Mouse (Mus musculus): Measurements from ENCODE around the gene Olfr1423.
"Not testable (repeated sequence)": the region's sequence is repeated elsewhere in the genome, so short reads cannot be mapped to it uniquely, and the experiment has no call there.

The Olfr1423 gene

DNA sequence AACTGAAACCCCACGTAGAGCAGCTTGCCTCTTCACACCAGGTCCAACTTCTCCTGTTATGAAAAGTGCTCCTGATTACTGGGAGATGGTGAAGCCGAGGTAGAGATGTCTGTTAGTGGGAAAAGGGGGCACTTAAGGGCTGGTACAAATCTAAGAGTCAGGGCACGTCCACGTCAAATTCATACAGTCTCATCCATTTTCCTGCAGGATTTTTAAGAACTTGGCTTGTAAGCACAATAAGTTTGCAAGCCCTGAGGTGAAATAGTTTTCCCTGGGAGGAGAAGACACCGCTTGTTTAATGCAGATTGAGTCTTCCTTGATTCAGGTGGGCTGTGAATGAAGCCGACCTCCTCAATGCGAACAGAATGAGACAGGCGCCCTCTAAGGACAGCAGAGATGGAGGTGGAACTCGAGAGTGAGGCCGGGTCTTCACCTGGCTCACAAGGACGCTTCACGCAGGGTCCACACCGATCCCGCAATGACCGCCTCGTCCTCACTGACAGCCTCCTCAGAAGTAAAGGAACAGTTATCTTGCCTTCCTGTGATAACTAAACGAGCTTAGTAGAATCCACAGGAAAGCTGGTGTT lies 34.7 kb downstream of the Olfr1423 start:
- DNase-seq (ENCODE audit: low spot score): peak; percentile 18

DNA sequence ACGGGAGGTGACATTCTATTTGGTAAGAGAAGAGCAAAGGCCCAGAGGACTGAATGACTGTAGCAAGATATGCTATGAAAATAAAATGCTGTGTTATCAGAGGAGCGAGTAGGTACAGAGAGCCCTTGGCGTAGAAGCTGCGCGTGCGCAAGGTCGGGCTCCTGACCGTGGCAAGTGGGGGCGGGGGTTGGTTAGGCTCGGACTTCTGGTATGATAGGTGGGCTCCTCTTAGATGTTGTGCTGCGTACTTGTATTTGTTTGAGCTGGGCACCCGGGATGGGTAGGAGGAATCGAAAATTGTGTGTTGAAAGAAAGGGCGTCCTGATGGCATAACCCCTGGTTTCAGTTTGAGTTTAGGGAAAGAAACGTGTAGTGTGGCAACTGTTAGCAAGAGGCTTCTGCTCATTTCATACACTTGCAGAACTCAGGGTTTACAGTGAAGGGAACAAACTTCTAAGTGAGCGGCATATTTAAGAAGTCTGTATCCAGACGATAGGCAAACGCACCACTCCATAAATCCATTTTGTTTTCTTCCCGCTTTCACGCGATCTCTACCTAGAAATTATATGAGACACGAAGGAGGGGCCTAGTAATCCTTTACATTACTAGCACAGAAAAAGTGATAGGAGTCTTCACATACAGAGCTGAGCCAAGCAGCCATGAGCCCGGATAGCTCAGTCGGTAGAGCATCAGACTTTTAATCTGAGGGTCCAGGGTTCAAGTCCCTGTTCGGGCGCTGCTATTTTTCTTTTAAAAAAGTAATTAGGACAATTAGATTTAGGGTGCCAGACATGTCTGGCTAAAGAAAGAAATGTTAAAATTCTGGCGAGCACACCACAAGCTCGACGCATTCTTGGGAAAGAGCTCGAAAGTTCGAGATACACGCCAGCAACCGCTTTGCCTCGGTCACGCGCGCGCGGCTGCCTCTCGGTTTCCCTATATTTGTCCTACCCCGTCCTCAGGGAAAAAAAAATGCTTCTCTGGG lies 35.4 kb downstream of the Olfr1423 start:
- DNase-seq (ENCODE audit: low spot score): peak; percentile 90

DNA sequence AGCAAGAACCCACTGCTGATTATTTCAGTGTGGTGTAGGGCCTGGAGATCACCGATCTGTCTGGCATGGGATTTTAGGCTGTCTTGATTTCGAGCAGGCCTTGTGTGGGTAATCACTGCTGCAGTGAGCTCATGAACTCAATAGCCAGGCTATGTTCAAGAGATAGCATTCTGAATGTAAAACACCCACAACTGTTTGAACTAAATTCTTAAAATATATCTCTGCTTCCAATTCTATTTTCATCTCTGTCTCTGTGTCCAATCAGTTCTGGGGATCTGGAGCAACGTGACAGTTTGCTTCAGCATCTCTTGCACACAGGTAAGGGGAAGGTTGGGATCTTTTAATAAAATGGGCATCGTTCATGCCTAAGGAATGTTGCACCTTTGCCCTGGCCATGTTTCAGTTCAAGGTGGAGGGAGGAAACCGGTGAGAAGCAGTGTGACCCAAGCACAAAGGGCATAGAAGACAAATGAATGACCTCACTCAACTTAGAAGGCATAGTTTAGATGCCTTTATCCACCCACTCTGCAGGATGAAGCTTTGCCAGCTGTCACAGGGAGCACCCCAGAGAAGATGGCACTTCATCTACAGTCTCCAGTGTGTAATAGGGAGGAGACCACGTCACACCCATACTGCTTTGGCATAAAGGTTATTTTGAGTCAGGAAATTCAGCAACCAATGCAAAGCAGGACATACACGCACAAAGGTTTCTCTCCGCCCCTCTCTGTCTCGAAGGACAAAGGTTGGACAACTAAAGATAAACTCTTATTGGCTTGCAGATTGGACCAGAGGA lies 36.7 kb downstream of the Olfr1423 start:
- DNase-seq (ENCODE audit: low spot score): peak; percentile 24

DNA sequence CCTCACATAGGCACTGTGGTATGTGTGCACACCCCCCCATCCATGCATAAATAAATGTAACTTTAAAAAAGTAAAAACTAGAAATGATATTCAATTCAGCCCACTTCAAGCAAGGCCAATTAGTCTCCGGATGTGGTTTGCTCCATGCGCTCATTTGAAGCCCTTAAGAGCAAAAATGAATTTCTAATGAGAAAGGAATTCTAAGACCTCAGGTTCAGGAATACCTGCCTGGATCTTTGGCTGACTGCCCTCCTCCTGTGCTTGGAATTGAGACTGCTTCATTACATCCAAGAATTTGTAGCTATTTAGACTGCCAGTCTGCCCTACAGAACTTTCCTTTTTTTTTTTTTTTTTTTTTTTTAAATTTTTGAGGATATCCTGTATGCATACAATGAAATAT lies 37.5 kb downstream of the Olfr1423 start:
- DNase-seq (ENCODE audit: low spot score): no peak

DNA sequence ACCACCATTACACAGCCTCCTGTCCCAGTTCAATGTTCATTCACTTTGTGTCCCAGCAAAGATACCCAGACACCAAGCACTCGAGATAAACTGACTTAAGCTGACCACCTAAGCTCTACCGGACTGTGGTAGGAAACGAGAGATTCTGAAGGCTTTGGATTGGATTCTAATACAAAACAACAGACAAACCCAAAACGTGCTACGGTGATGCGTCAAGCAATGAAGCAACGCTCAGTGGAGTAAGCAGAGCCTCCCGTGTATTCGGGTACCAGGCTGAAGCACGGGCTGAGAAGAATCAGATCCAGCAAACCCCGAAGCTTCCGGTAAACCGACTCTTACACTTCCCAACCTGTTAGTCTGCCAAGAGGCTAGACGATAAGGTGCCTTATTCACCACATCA lies 38.3 kb downstream of the Olfr1423 start:
- DNase-seq (ENCODE audit: low spot score): no peak

DNA sequence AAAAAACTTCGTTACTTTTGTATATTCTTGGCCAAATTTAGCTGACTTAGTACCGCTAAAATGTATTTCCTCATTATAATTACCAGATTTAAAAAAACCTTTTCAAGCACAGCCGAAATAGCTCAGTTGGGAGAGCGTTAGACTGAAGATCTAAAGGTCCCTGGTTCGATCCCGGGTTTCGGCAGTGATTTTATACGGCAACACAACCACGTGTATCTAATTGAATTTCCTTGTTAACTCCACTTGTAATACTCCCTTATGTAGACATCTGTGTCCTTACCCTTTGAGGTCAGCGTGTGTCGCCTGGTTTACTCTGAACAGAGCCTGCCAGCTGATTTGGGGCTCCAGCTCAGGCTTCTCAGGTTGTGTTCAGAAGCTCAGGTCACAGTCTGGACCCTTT lies 39.0 kb downstream of the Olfr1423 start:
- DNase-seq (ENCODE audit: low spot score): peak; percentile 83

DNA sequence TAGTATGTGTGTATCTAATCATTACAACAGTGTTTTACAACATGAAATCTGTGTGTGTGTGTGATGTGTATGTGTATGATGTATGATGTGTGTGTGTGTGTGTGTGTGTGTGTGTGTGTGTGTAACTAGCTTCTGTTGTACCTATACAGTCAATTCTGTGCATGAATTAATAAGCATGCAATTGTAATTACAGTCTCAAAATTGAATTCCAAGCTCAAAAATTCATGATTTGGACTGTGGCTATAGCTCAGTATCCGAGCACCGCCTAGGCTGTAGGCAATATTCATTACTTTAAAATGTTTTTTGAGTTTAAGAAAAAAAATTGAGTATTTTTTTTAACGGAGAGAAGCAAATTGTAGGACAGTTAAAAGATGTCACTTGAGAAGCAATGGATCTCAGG lies 39.4 kb downstream of the Olfr1423 start:
- no peak for DNase-seq (ENCODE audit: low spot score)

DNA sequence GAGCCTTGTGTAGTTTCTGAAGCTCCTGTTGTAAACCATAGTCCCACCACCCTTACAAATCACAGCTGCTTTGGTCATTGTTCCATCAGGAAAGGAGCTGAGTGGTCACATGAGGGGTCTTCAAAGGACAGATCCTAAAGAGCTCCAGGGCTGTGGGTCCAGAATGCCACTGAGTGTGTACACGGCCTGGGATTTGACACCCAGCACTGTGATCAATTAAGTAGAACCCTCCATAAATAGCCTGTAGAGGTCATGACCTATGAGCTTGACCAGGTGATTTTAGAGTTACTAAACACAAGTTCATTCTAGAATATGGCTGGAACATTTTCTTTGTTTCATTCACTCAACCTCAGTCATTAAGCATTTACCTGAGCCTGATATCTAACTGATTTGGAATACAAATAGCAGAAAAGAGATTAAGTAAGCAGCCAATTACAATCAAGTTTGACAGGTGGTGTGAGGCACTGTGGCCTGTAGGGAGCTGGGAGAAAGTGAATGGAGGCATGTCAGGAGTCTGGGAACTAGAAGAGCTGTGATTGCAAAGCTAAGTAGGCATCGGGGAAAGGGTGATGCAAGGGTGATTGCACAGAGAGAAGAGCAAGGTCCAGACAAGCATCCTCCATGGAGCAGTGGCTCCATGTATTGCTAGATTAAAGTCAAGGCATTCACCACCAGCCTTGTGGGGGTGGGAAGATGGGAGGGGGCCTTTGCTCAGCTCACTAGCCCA lies 45.2 kb downstream of the Olfr1423 start:
- no peak for DNase-seq (ENCODE audit: low spot score)

DNA sequence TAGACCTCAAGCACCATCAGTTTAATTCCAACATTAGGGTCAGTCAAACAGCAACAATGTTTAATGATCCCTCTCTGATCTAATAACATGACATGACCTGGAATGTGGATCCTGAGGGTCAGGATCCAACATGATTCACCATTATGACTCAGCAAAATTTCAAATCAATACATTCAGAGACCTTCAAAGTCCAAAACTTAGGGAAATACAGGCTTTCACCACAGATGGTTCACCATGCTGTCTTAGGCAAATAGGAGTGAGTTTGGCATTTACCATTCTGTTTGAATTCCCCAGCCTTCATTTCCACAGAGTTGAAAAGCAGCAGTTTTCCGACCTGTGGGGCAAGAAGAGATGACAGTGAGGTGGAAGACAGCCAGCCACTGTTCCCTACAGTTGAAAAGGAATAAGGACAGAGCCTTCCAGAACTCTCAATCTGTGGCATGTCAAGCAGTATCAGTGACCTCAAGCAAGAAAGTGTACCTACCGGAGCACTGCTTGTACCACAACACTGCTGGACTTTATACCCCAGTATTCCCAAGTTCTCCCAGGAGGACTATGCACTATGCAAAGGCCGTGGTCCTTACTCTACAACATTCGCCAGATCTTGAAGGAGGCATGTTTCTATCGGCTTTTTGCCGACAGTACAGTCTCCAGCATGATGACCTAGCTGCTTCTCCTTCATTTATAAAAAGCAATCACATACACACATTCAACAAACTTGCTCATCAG lies 46.2 kb downstream of the Olfr1423 start:
- no peak for DNase-seq (ENCODE audit: low spot score)

DNA sequence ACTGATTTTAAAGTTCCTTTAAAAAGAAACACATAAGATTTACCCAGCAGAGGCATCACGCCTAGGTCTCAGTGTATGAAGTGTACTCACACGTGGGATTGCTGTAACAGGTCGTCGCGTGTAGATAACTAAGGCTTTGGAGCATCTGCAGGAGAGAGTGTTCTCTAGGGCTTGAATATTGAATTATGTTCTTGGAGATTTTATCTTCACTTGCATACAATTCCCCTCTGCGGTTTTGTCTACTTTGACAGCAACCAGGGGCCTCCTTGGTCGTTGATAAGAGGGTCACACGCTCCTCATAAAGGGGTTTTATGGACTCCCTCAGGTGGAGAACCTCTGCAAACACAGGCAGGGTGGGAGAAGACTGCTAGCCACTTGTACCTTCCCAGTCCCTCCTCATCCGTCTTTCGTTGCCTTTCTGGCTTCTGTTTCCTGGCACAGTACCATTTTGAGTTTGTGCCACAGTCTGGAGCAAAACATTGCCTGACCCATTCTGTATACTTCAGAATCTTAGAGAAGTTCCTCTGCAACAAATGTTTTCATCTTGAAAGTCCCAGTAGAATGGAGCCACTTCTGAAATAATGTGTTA lies 48.6 kb downstream of the Olfr1423 start:
- peak; percentile 51 for DNase-seq (ENCODE audit: low spot score)

DNA sequence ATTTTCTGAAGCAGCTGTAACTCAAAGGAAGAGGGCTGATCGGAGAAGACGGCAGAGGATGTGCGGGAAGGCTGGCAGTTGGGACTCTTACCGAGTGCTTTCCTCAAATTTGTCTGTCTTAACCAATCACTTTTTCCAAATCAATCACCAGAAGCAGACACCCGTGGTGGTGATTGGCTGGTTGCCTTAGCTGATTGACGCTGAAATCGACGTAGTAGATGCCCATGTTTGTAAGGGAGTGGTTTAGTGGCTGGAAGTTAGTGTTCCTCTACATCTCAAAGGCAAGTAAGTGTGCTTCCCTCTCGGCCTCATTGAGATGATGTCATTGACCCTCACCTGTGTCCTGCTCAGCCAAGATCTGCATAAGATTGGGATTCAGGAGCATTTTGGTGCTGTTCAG lies 49.1 kb downstream of the Olfr1423 start:
- DNase-seq (ENCODE audit: low spot score): no peak

DNA sequence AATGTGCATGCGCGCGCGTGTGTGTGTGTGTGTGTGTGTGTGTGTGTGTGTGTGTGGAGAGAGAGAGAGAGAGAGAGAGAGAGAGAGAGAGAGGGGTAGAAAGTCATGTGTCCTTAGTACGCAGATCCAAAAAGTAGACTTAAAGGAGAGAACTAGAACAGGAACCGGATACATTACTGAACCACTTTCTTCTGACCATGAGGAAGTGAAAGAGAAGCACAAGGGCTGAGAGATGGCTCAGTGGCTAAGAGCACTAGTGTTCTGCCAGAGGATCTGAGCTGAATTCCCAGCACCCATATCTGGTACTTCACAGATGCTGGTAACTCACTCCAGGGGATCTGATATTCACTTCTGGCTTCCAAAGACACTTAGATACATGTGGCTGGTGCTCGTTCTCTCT lies 51.8 kb downstream of the Olfr1423 start:
- DNase-seq (ENCODE audit: low spot score): no peak

DNA sequence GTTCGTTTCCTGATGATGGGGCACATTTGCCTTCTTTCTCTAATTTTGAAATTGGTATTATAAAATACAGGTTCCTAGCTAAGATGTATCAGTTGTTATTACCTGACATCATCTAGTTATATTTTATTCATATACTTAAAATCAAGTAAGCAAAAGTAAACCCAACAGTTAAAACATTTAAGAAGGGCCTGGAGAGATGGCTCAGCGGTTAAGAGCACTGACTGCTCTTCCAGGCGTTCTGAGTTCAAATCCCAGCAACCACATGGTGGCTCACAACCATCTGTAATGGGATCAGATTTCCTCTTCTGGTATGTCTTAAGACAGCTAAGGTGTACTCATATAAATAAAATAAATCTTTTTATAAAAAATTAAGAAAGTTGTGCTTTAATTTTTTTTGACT lies 53.3 kb downstream of the Olfr1423 start:
- DNase-seq (ENCODE audit: low spot score): no peak

DNA sequence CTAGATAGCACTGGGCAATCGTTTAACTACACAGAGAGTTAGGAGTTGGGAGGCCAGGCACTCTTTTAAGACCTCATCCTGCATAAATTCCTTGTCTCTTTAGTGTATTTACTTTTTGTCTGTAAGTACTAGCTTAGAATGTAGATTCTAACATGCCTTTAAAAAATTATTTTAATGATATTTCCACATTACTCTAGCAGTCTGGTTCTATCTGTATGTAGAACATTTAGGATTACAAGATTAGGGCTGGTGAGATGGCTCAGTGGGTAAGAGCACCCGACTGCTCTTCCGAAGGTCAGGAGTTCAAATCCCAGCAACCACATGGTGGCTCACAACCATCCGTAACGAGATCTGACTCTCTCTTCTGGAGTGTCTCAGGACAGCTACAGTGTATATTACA lies 56.5 kb downstream of the Olfr1423 start:
- DNase-seq (ENCODE audit: low spot score): not testable (repeated sequence)
